22 mouse cellular contexts compared by ENCODE assay signal in genomic region chr13:52067048-52067447, GRCm38 (mm10).
A peak's percentile ranks its signal among the peaks of the same experiment; 100 is the strongest.
DNase-seq lines count a peak whose midpoint lies in the region; ATAC-seq and TF ChIP-seq lines count a peak whose summit lies in the region.
"Had no signal": no experiment of that assay in that cellular context is flagged by ENCODE, and none has a peak within 500 bp of the region (broad histone marks: within the 10 kb centered on the region; RNA-seq: fewer than 3 reads in every experiment).

No protein-coding gene starts in this region.

- peak overlapping the region; percentile 65; the same call in 1 of the 2 replicates for H3K27ac ChIP-seq in heart, embryonic 10.5 days
- H3K27ac ChIP-seq in heart, adult 2 months = no peak overlapping the region
- peak overlapping the region; percentile 22; the same call in 1 of the 2 replicates for H3K27ac ChIP-seq in heart, postnatal 0 days (ENCODE audit: low read depth)
- no peak overlapping the region for H3K27ac ChIP-seq in heart, embryonic 11.5 days (ENCODE audit: low read depth, low read length)
- peak overlapping the region; percentile 11 for H3K27ac ChIP-seq in lung, postnatal 0 days (ENCODE audit: low read length)
- H3K27ac ChIP-seq: intestine, embryonic 15.5 days; macrophage; midbrain, embryonic 13.5 days had no signal

- intact Hi-C loops in heart, adult 2 months (cut with DNase I) = no loop called here

- no peaks in the 10 kb centered on the region for H3K9me3 ChIP-seq in heart, embryonic 10.5 days
- H3K9me3 ChIP-seq in heart, postnatal 0 days (replicated peaks; ENCODE audit: control insufficient read depth, low read length) = no peaks in the 10 kb centered on the region
- no peaks in the 10 kb centered on the region for H3K9me3 ChIP-seq in heart, embryonic 11.5 days (replicated peaks; ENCODE audit: control insufficient read depth, low read length)
- H3K9me3 ChIP-seq in lung, postnatal 0 days (ENCODE audit: low read length) = no peaks in the 10 kb centered on the region
- H3K9me3 ChIP-seq: embryonic facial prominence, embryonic 15.5 days; hindbrain, embryonic 10.5 days; intestine, embryonic 15.5 days; midbrain, embryonic 13.5 days had no signal

- WGBS in heart, embryonic 10.5 days = 34% methylated on average over 4 of the region's 4 CpGs
- 27% methylated on average over 4 of the region's 4 CpGs for WGBS in heart, adult 2 months
- 17% methylated on average over 4 of the region's 4 CpGs for WGBS in heart, postnatal 0 days
- WGBS in heart, embryonic 11.5 days (ENCODE audit: insufficient replicate concordance) = 36% methylated on average over 4 of the region's 4 CpGs
- WGBS in lung, postnatal 0 days = 23% methylated on average over 4 of the region's 4 CpGs

- no peaks in the 10 kb centered on the region for H3K27me3 ChIP-seq in heart, embryonic 10.5 days (ENCODE audit: insufficient read depth, poor library complexity, severe bottlenecking)
- no peaks in the 10 kb centered on the region for H3K27me3 ChIP-seq in heart, adult 2 months (ENCODE audit: control insufficient read depth, insufficient read depth, low read length)
- no peaks in the 10 kb centered on the region for H3K27me3 ChIP-seq in heart, postnatal 0 days (ENCODE audit: control insufficient read depth, insufficient read depth, low read length)
- no peaks in the 10 kb centered on the region for H3K27me3 ChIP-seq in heart, embryonic 11.5 days (ENCODE audit: control insufficient read depth, insufficient read depth, low read length)
- H3K27me3 ChIP-seq in lung, postnatal 0 days (replicated peaks; ENCODE audit: insufficient read depth, low read length) = no peaks in the 10 kb centered on the region
- H3K27me3 ChIP-seq: embryonic facial prominence, embryonic 15.5 days; intestine, embryonic 15.5 days; midbrain, embryonic 13.5 days had no signal

- no peak for TF ChIP-seq EP300 in heart, adult 2 months (IDR thresholded peaks at IDR 0.05; ENCODE audit: insufficient read depth, low read depth, low read length)
- no peak for TF ChIP-seq EP300 in heart, postnatal 0 days (IDR thresholded peaks at IDR 0.05; ENCODE audit: low read depth)
- peak; percentile 92 for TF ChIP-seq EP300 in lung, postnatal 0 days (IDR thresholded peaks at IDR 0.05)

- H3K4me2 ChIP-seq in heart, postnatal 0 days (ENCODE audit: low read depth, low read length) = no peak overlapping the region
- no peak overlapping the region for H3K4me2 ChIP-seq in heart, embryonic 11.5 days
- H3K4me2 ChIP-seq in lung, postnatal 0 days (replicated peaks; ENCODE audit: low read depth, low read length) = no peak overlapping the region
- H3K4me2 ChIP-seq: embryonic facial prominence, embryonic 15.5 days; intestine, embryonic 15.5 days; liver, embryonic 11.5 days; midbrain, embryonic 13.5 days had no signal

- no peak overlapping the region for H3K9ac ChIP-seq in heart, adult 2 months (ENCODE audit: low read depth, low read length)
- no peak overlapping the region for H3K9ac ChIP-seq in heart, postnatal 0 days (replicated peaks; ENCODE audit: low read depth, low read length)
- H3K9ac ChIP-seq in heart, embryonic 11.5 days (ENCODE audit: low read depth, low read length) = no peak overlapping the region
- no peak overlapping the region for H3K9ac ChIP-seq in lung, postnatal 0 days (replicated peaks; ENCODE audit: low read depth)
- H3K9ac ChIP-seq: embryonic facial prominence, embryonic 15.5 days; intestine, embryonic 15.5 days; midbrain, embryonic 13.5 days had no signal

- H3K4me3 ChIP-seq in heart, embryonic 10.5 days = no peak overlapping the region
- H3K4me3 ChIP-seq in heart, adult 2 months = no peak overlapping the region
- H3K4me3 ChIP-seq in heart, postnatal 0 days (ENCODE audit: low read depth, low read length) = no peak overlapping the region
- no peak overlapping the region for H3K4me3 ChIP-seq in heart, embryonic 11.5 days (ENCODE audit: low read depth, low read length)
- H3K4me3 ChIP-seq in lung, postnatal 0 days (ENCODE audit: low read depth, low read length) = no peak overlapping the region
- H3K4me3 ChIP-seq: embryonic facial prominence, embryonic 15.5 days; hindbrain, embryonic 10.5 days; intestine, embryonic 15.5 days; midbrain, embryonic 13.5 days had no signal

- no peaks in the 10 kb centered on the region for H3K36me3 ChIP-seq in heart, embryonic 10.5 days
- no peaks in the 10 kb centered on the region for H3K36me3 ChIP-seq in heart, adult 2 months (ENCODE audit: control insufficient read depth, insufficient read depth, low read length)
- no peaks in the 10 kb centered on the region for H3K36me3 ChIP-seq in heart, postnatal 0 days (replicated peaks; ENCODE audit: control insufficient read depth, insufficient read depth, low read length)
- no peaks in the 10 kb centered on the region for H3K36me3 ChIP-seq in heart, embryonic 11.5 days (ENCODE audit: control insufficient read depth, insufficient read depth, low read length)
- H3K36me3 ChIP-seq in lung, postnatal 0 days (ENCODE audit: insufficient read depth, low read length) = no peaks in the 10 kb centered on the region
- H3K36me3 ChIP-seq: embryonic facial prominence, embryonic 15.5 days; hindbrain, embryonic 10.5 days; intestine, embryonic 15.5 days; midbrain, embryonic 13.5 days had no signal

- no peaks in the 10 kb centered on the region for H3K79me2 ChIP-seq in heart, adult 2 months (replicated peaks; ENCODE audit: control insufficient read depth, insufficient read depth, low read length)

- peaks cover 49% of the 10 kb centered on the region for H3K4me1 ChIP-seq in heart, embryonic 10.5 days
- H3K4me1 ChIP-seq in heart, adult 2 months (ENCODE audit: control insufficient read depth, insufficient read depth, low read length) = peaks cover 14% of the 10 kb centered on the region
- peaks cover 24% of the 10 kb centered on the region for H3K4me1 ChIP-seq in heart, postnatal 0 days (ENCODE audit: control insufficient read depth, insufficient read depth)
- H3K4me1 ChIP-seq in heart, embryonic 11.5 days (ENCODE audit: control insufficient read depth, insufficient read depth, low read length) = peaks cover 21% of the 10 kb centered on the region
- H3K4me1 ChIP-seq in lung, postnatal 0 days (ENCODE audit: insufficient read depth, low read depth, low read length) = peaks cover 14% of the 10 kb centered on the region; the same call in 1 of the 2 replicates
- H3K4me1 ChIP-seq: midbrain, embryonic 13.5 days had no signal

- no peak for DNase-seq in heart, embryonic 10.5 days (ENCODE audit: low spot score)
- DNase-seq in heart, adult 2 months = no peak
- DNase-seq in heart, postnatal 0 days (ENCODE audit: low spot score) = peak; percentile 63
- DNase-seq in lung, postnatal 0 days (ENCODE audit: low spot score) = peak; percentile 69
- no peak for DNase-seq in lung, adult 18-20 months
- DNase-seq: adrenal gland, postnatal 25 days; cerebellum, adult 8-10 months; cerebellum, postnatal 36 days; embryo, embryonic 11 days; kidney, adult 8-10 months; kidney, postnatal 10 days; left cerebral cortex, postnatal 4 days had no signal

- no peak for TF ChIP-seq CTCF in heart, adult 2 months (IDR thresholded peaks at IDR 0.05)
- no peak for TF ChIP-seq CTCF in heart, postnatal 0 days (IDR thresholded peaks at IDR 0.05; ENCODE audit: low read depth)
- TF ChIP-seq CTCF in lung, postnatal 0 days (IDR thresholded peaks at IDR 0.05) = 0 out of 2 replicates have a peak, but pooled peaks have one; percentile 14

- peak; percentile 53 for ATAC-seq in heart, postnatal 0 days (ENCODE audit: insufficient read depth, low read depth)
- ATAC-seq in heart, embryonic 11.5 days (replicated peaks; ENCODE audit: insufficient number of reproducible peaks, low FRiP score, low TSS enrichment) = no peak
- peak; percentile 61 for ATAC-seq in lung, postnatal 0 days
- ATAC-seq in megakaryocyte progenitor cell, adult 5-6 weeks (replicated peaks; ENCODE audit: poor library complexity) = peak; percentile 32
- ATAC-seq: forebrain, embryonic 14.5 days; hindbrain, embryonic 16.5 days; midbrain, embryonic 13.5 days had no signal

- TF ChIP-seq POLR2A in heart, adult 2 months (IDR thresholded peaks at IDR 0.05; ENCODE audit: insufficient read depth, low read depth, low read length) = no peak

Comparison
In these comparisons a context has a peak if more than half of its experiments do, and no peak if none do; other contexts are left out.
1. DNase-seq: peak in heart, postnatal 0 days (single experiment) and lung, postnatal 0 days (single experiment); none in heart, embryonic 10.5 days (single experiment), heart, adult 2 months (0 of 2) and lung, adult 18-20 months (0 of 2).
2. H3K27ac ChIP-seq: peak in heart, embryonic 10.5 days (single experiment), heart, postnatal 0 days (single experiment) and lung, postnatal 0 days (single experiment); none in heart, adult 2 months (single experiment) and heart, embryonic 11.5 days (single experiment).